Mouse (Mus musculus): ENCODE data around the gene Olfr355. TPM values are rescaled to one million over a fixed set of nuclear protein-coding genes. Genes with fewer than 3 reads are reported as not detected.

Gene Olfr355
- total and polyA plus RNA-seq, 3 experiments = not detected

DNA sequence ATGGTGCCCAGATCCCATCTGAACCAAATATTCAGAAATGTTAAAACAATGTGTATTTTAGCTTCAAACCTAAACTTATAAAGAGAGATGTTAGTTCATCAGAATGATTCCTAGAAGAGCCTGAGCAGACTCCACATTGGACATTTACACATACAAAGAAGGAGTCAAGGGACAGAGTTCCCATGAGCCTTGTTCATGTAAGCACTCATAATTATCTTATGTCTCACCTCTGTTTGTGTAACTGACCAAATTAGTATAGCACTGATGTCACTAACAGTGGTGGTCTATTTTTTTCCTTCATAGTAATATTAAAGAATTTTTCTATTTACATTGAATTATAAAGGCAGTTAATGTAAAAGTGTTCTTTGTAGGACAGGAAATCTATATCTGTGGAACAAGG, 35.9 kb downstream of the Olfr355 start, which contains the start of gene Olfr353:
TSS of gene Olfr353 (minus strand) at position 101 of the 400 bp plus-strand sequence.
- dilution Hi-C loops (cut with MboI; ENCODE audit: extremely low pct_ligation_motif_present, extremely low pct_unique_long_range_greater_than_20kb, low sequenced_read_pairs) = no loop called here

More for the DNA sequence above, 35.9 kb downstream of the Olfr355 start, which contains the start of gene Olfr353:
- in situ Hi-C loops (cut with MboI; ENCODE audit: low pct_ligation_motif_present, low pct_unique_long_range_greater_than_20kb, low sequenced_read_pairs) = no loop called here
- Histone ChIP-seq H3K4me3 (replicated peaks in 1 of 3; ENCODE audit: low read depth in 2 of 3, low read length in 2 of 3, poor library complexity in 1 of 3) (no peak within 1 kb of the TSS), H3K9me3 (replicated peaks; ENCODE audit: low read length) (no peaks in the 10 kb centered on the region), H3K4me1 (ENCODE audit: control insufficient read depth in 1 of 2, insufficient read depth in 2 of 2) (no peaks in the 10 kb centered on the region), H3K4me2 (ENCODE audit: insufficient read depth, low read depth, poor library complexity, severe bottlenecking) (no peak within 1 kb of the TSS), H3K27ac (ENCODE audit: insufficient read depth, low read depth) (no peak within 1 kb of the TSS), H3K9ac (ENCODE audit: insufficient read depth, low read depth) (no peak within 1 kb of the TSS), H3K36me3 (replicated peaks in 1 of 2; ENCODE audit: control insufficient read depth in 1 of 2, insufficient read depth in 1 of 2, low read length in 1 of 2) (no peaks in the 10 kb centered on the region), H3K27me3 (replicated peaks) (peaks cover 29% of the 10 kb centered on the region), H3K79me2 (replicated peaks; ENCODE audit: control insufficient read depth, extremely low read depth, insufficient read depth, poor library complexity, severe bottlenecking) (no peaks in the 10 kb centered on the region)
- no peak for TF ChIP-seq CHD2 (IDR thresholded peaks at IDR 0.05; ENCODE audit: low read length)
- TF ChIP-seq RAD21 (IDR thresholded peaks at IDR 0.05; ENCODE audit: low read depth, low read length) = no peak
- no peak for TF ChIP-seq ZNF384 (IDR thresholded peaks at IDR 0.05; ENCODE audit: low read depth, low read length)
- no peak for TF ChIP-seq HCFC1 (IDR thresholded peaks at IDR 0.05; ENCODE audit: low read depth, low read length)
- no peak for TF ChIP-seq PAX5 (IDR thresholded peaks at IDR 0.05; ENCODE audit: low read length)
- TF ChIP-seq ZMIZ1 (IDR thresholded peaks at IDR 0.05; ENCODE audit: low read depth, low read length) = no peak
- no peak for DNase-seq (ENCODE audit: extremely low read depth)

Other genes with a start within 250 kb of the Olfr355 start
- gene Olfr346, start 243.1 kb downstream of the Olfr355 start, total RNA-seq (2012; rRNA removed) = not detected in 2 replicates
- gene Olfr346, start 243.1 kb downstream of the Olfr355 start, total RNA-seq (2014; rRNA removed) = not detected in 2 replicates
- not detected in 2 replicates for gene Olfr346, start 243.1 kb downstream of the Olfr355 start, polyA plus RNA-seq (2012; ENCODE audit: insufficient read length, low read depth)
- gene Olfr347, start 197.0 kb downstream of the Olfr355 start, total RNA-seq (2012; rRNA removed) = not detected in 2 replicates
- gene Olfr347, start 197.0 kb downstream of the Olfr355 start, total RNA-seq (2014; rRNA removed) = not detected in 2 replicates
- gene Olfr347, start 197.0 kb downstream of the Olfr355 start, polyA plus RNA-seq (2012; ENCODE audit: insufficient read length, low read depth) = not detected in 2 replicates
- not detected in 2 replicates for gene Olfr348, start 144.6 kb downstream of the Olfr355 start, total RNA-seq (2012; rRNA removed)
- gene Olfr348, start 144.6 kb downstream of the Olfr355 start, total RNA-seq (2014; rRNA removed) = not detected in 2 replicates
- not detected in 2 replicates for gene Olfr348, start 144.6 kb downstream of the Olfr355 start, polyA plus RNA-seq (2012; ENCODE audit: insufficient read length, low read depth)
- gene Olfr50, start 138.4 kb downstream of the Olfr355 start, total RNA-seq (2012; rRNA removed) = not detected in 2 replicates
- gene Olfr50, start 138.4 kb downstream of the Olfr355 start, total RNA-seq (2014; rRNA removed) = not detected in 2 replicates
- not detected in 2 replicates for gene Olfr50, start 138.4 kb downstream of the Olfr355 start, polyA plus RNA-seq (2012; ENCODE audit: insufficient read length, low read depth)
- gene Olfr3, start 111.9 kb downstream of the Olfr355 start, total RNA-seq (2012; rRNA removed) = not detected in 2 replicates
- not detected in 2 replicates for gene Olfr3, start 111.9 kb downstream of the Olfr355 start, total RNA-seq (2014; rRNA removed)
- not detected in 2 replicates for gene Olfr3, start 111.9 kb downstream of the Olfr355 start, polyA plus RNA-seq (2012; ENCODE audit: insufficient read length, low read depth)
- not detected in 2 replicates for gene Olfr350, start 82.6 kb downstream of the Olfr355 start, total RNA-seq (2012; rRNA removed)
- gene Olfr350, start 82.6 kb downstream of the Olfr355 start, total RNA-seq (2014; rRNA removed) = not detected in 2 replicates
- gene Olfr350, start 82.6 kb downstream of the Olfr355 start, polyA plus RNA-seq (2012; ENCODE audit: insufficient read length, low read depth) = not detected in 2 replicates
- gene Olfr351, start 66.2 kb downstream of the Olfr355 start, total RNA-seq (2012; rRNA removed) = not detected in 2 replicates
- gene Olfr351, start 66.2 kb downstream of the Olfr355 start, total RNA-seq (2014; rRNA removed) = not detected in 2 replicates
- not detected in 2 replicates for gene Olfr351, start 66.2 kb downstream of the Olfr355 start, polyA plus RNA-seq (2012; ENCODE audit: insufficient read length, low read depth)
- gene Olfr352, start 60.4 kb downstream of the Olfr355 start, total RNA-seq (2012; rRNA removed) = not detected in 2 replicates
- not detected in 2 replicates for gene Olfr352, start 60.4 kb downstream of the Olfr355 start, total RNA-seq (2014; rRNA removed)
- gene Olfr352, start 60.4 kb downstream of the Olfr355 start, polyA plus RNA-seq (2012; ENCODE audit: insufficient read length, low read depth) = not detected in 2 replicates
- not detected in 2 replicates for gene Olfr353, start 36.0 kb downstream of the Olfr355 start, total RNA-seq (2012; rRNA removed)
- gene Olfr353, start 36.0 kb downstream of the Olfr355 start, total RNA-seq (2014; rRNA removed) = not detected in 2 replicates
- gene Olfr353, start 36.0 kb downstream of the Olfr355 start, polyA plus RNA-seq (2012; ENCODE audit: insufficient read length, low read depth) = not detected in 2 replicates
- not detected in 2 replicates for gene Olfr354, start 23.2 kb downstream of the Olfr355 start, total RNA-seq (2012; rRNA removed)
- not detected in 2 replicates for gene Olfr354, start 23.2 kb downstream of the Olfr355 start, total RNA-seq (2014; rRNA removed)
- gene Olfr354, start 23.2 kb downstream of the Olfr355 start, polyA plus RNA-seq (2012; ENCODE audit: insufficient read length, low read depth) = not detected in 2 replicates
- not detected in 2 replicates for gene Olfr356, start 8.2 kb upstream of the Olfr355 start, total RNA-seq (2012; rRNA removed)
- gene Olfr356, start 8.2 kb upstream of the Olfr355 start, total RNA-seq (2014; rRNA removed) = not detected in 2 replicates
- not detected in 2 replicates for gene Olfr356, start 8.2 kb upstream of the Olfr355 start, polyA plus RNA-seq (2012; ENCODE audit: insufficient read length, low read depth)
- not detected in 2 replicates for gene Olfr357, start 64.9 kb upstream of the Olfr355 start, total RNA-seq (2012; rRNA removed)
- not detected in 2 replicates for gene Olfr357, start 64.9 kb upstream of the Olfr355 start, total RNA-seq (2014; rRNA removed)
- gene Olfr357, start 64.9 kb upstream of the Olfr355 start, polyA plus RNA-seq (2012; ENCODE audit: insufficient read length, low read depth) = not detected in 2 replicates
- gene Olfr358, start 80.4 kb upstream of the Olfr355 start, total RNA-seq (2012; rRNA removed) = not detected in 2 replicates
- gene Olfr358, start 80.4 kb upstream of the Olfr355 start, total RNA-seq (2014; rRNA removed) = not detected in 2 replicates
- not detected in 2 replicates for gene Olfr358, start 80.4 kb upstream of the Olfr355 start, polyA plus RNA-seq (2012; ENCODE audit: insufficient read length, low read depth)
- not detected in 2 replicates for gene Olfr360, start 136.8 kb upstream of the Olfr355 start, total RNA-seq (2012; rRNA removed)
- gene Olfr360, start 136.8 kb upstream of the Olfr355 start, total RNA-seq (2014; rRNA removed) = not detected in 2 replicates
- gene Olfr360, start 136.8 kb upstream of the Olfr355 start, polyA plus RNA-seq (2012; ENCODE audit: insufficient read length, low read depth) = not detected in 2 replicates
- gene Olfr361, start 160.4 kb upstream of the Olfr355 start, total RNA-seq (2012; rRNA removed) = not detected in 2 replicates
- gene Olfr361, start 160.4 kb upstream of the Olfr355 start, total RNA-seq (2014; rRNA removed) = not detected in 2 replicates
- not detected in 2 replicates for gene Olfr361, start 160.4 kb upstream of the Olfr355 start, polyA plus RNA-seq (2012; ENCODE audit: insufficient read length, low read depth)
- gene Olfr362, start 189.0 kb upstream of the Olfr355 start, total RNA-seq (2012; rRNA removed) = not detected in 2 replicates
- not detected in 2 replicates for gene Olfr362, start 189.0 kb upstream of the Olfr355 start, total RNA-seq (2014; rRNA removed)
- not detected in 2 replicates for gene Olfr362, start 189.0 kb upstream of the Olfr355 start, polyA plus RNA-seq (2012; ENCODE audit: insufficient read length, low read depth)
- not detected in 2 replicates for gene Olfr364-ps1, start 210.4 kb upstream of the Olfr355 start, total RNA-seq (2012; rRNA removed)
- gene Olfr364-ps1, start 210.4 kb upstream of the Olfr355 start, total RNA-seq (2014; rRNA removed) = not detected in 2 replicates
- gene Olfr364-ps1, start 210.4 kb upstream of the Olfr355 start, polyA plus RNA-seq (2012; ENCODE audit: insufficient read length, low read depth) = not detected in 2 replicates